Mouse (Mus musculus) heart, adult 2 months (tissue): ENCODE results near the gene Cdh20.

Source experiments
- CTCF ChIP-seq: fragments of 200-600 bp; IDR thresholded peaks from 2 replicates; pipeline ENCODE4 v1.8.1; 2022; ENCODE audit warnings: antibody characterized with exemption, mild to moderate bottlenecking, moderate library complexity
- POLR2A ChIP-seq: fragments of 200-500 bp; IDR thresholded peaks from 2 replicates; pipeline ENCODE4 v1.6.1; 2011; ENCODE audit warnings: mild to moderate bottlenecking, low read depth, low read length, control low read depth; ENCODE audit not compliant: insufficient read depth

GRCm38 (mm10) chr1:104980273-104980672 is 211.9 kb downstream of the Cdh20 start:
- TF ChIP-seq CTCF, result no peak
- TF ChIP-seq POLR2A, result no peak
